Mouse (Mus musculus): Measurements from ENCODE around the gene Slc17a7. TPM values are rescaled to one million over a fixed set of nuclear protein-coding genes. Genes with fewer than 3 reads are reported as not detected.

The Slc17a7 gene
- polyA plus RNA-seq, 1 experiment = 34.1 TPM

DNA sequence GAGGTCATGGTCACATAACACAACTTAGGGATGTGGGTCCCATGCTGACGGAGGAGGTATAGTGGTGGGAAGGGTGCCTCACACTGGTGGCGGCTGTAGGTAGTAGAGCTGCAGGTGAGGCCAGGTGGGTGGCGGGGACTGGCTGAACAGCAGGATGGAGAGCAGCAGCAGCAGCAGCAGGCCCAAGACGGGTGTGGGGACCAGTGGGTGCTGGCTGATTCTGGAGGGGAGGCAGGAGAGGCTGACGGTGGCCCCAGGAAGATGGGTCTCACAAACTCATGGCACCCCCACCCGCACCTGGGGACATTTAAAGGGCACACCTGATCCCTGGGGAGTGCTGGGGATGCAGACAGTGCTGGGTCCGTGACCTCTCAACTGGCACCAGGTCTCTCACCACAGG is 19.9 kb downstream of the Slc17a7 start:
- no peaks in the 10 kb centered on the region for H3K27me3 ChIP-seq (ENCODE audit: control insufficient read depth, insufficient read depth, low read length)
- no peak overlapping the region for H3K4me3 ChIP-seq (ENCODE audit: control insufficient read depth, low read depth, low read length)
- TF ChIP-seq POLR2A (IDR thresholded peaks at IDR 0.05; ENCODE audit: control insufficient read depth, low read depth, low read length) (no peak), CTCF (IDR thresholded peaks at IDR 0.05; ENCODE audit: control insufficient read depth, insufficient read depth, insufficient replicate concordance, low read depth, low read length) (no peak)
- H3K4me1 ChIP-seq (ENCODE audit: control insufficient read depth, insufficient read depth, low read length) = peaks cover 27% of the 10 kb centered on the region
- no peak overlapping the region for H3K27ac ChIP-seq (ENCODE audit: control insufficient read depth, insufficient read depth, low read depth, low read length)
- H3K36me3 ChIP-seq (ENCODE audit: control insufficient read depth, insufficient read depth, low read length) = no peaks in the 10 kb centered on the region

GRCm38 (mm10) chr7:45185921-45186320 is 22.2 kb downstream of the Slc17a7 start:
- no peaks in the 10 kb centered on the region for H3K27me3 ChIP-seq (ENCODE audit: control insufficient read depth, insufficient read depth, low read length)
- H3K36me3 ChIP-seq (ENCODE audit: control insufficient read depth, insufficient read depth, low read length) = no peaks in the 10 kb centered on the region
- H3K4me3 ChIP-seq (ENCODE audit: control insufficient read depth, low read depth, low read length) = no peak overlapping the region
- no peak overlapping the region for H3K27ac ChIP-seq (ENCODE audit: control insufficient read depth, insufficient read depth, low read depth, low read length)
- H3K4me1 ChIP-seq (ENCODE audit: control insufficient read depth, insufficient read depth, low read length) = peaks cover 23% of the 10 kb centered on the region
- no peak for TF ChIP-seq POLR2A (IDR thresholded peaks at IDR 0.05; ENCODE audit: control insufficient read depth, low read depth, low read length)
- no peak for TF ChIP-seq CTCF (IDR thresholded peaks at IDR 0.05; ENCODE audit: control insufficient read depth, insufficient read depth, insufficient replicate concordance, low read depth, low read length)

DNA sequence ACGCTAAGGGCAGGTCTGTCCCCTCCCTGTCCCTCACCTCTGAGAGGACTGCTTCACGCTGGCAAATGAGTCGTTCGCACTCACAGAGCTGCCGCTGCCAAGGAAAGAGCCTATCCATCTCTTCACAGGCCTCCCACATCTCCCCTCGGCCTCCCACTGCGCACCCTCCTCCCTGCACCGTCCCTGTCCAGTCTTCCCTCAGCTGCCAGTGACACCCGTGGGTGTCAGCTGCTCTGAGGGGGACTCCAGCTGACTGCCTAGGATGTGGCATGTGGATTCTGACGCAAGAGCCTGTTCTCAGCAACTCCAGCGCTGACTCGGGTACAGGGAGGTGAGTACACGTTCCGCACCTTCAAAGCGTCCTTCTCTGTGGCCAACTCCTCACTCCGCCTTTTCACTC is 25.9 kb downstream of the Slc17a7 start:
- Histone ChIP-seq H3K36me3 (ENCODE audit: control insufficient read depth, insufficient read depth, low read length) (peaks cover 3% of the 10 kb centered on the region), H3K27me3 (ENCODE audit: control insufficient read depth, insufficient read depth, low read length) (no peaks in the 10 kb centered on the region), H3K4me1 (ENCODE audit: control insufficient read depth, insufficient read depth, low read length) (0 out of 2 replicates have a peak, but pooled peaks cover 2% of the 10 kb centered on the region), H3K27ac (ENCODE audit: control insufficient read depth, insufficient read depth, low read depth, low read length) (no peak overlapping the region), H3K4me3 (ENCODE audit: control insufficient read depth, low read depth, low read length) (no peak overlapping the region)
- no peak for TF ChIP-seq CTCF (IDR thresholded peaks at IDR 0.05; ENCODE audit: control insufficient read depth, insufficient read depth, insufficient replicate concordance, low read depth, low read length)
- TF ChIP-seq POLR2A (IDR thresholded peaks at IDR 0.05; ENCODE audit: control insufficient read depth, low read depth, low read length) = no peak

DNA sequence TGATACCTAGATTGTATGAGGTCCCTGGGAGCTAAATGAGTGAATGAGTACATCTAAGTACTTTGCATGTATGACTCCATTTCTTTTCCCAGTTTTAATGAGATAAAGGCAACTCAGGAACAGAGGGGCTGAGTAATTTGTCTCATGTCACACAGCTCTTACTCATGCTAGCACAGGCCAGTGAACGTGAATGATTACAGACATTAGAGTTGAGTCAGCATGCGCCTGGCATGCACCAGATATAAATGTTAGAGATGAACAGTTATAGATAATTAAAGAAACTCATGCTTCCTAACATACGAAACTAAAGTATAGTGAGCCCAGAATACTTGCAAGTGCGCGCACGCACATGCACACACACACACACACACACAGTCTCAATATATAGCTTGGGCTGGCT is 26.4 kb downstream of the Slc17a7 start:
- no peak for TF ChIP-seq POLR2A (IDR thresholded peaks at IDR 0.05; ENCODE audit: control insufficient read depth, low read depth, low read length)
- TF ChIP-seq CTCF (IDR thresholded peaks at IDR 0.05; ENCODE audit: control insufficient read depth, insufficient read depth, insufficient replicate concordance, low read depth, low read length) = no peak
- H3K4me1 ChIP-seq (ENCODE audit: control insufficient read depth, insufficient read depth, low read length) = 0 out of 2 replicates have a peak, but pooled peaks cover 2% of the 10 kb centered on the region
- H3K4me3 ChIP-seq (ENCODE audit: control insufficient read depth, low read depth, low read length) = no peak overlapping the region
- H3K36me3 ChIP-seq (ENCODE audit: control insufficient read depth, insufficient read depth, low read length) = peaks cover 3% of the 10 kb centered on the region
- no peaks in the 10 kb centered on the region for H3K27me3 ChIP-seq (ENCODE audit: control insufficient read depth, insufficient read depth, low read length)
- no peak overlapping the region for H3K27ac ChIP-seq (ENCODE audit: control insufficient read depth, insufficient read depth, low read depth, low read length)

- H3K36me3 ChIP-seq (ENCODE audit: control insufficient read depth, insufficient read depth, low read length) = peaks cover 3% of the 10 kb centered on the region
- no peaks in the 10 kb centered on the region for H3K27me3 ChIP-seq (ENCODE audit: control insufficient read depth, insufficient read depth, low read length)
- H3K4me1 ChIP-seq (ENCODE audit: control insufficient read depth, insufficient read depth, low read length) = 0 out of 2 replicates have a peak, but pooled peaks cover 2% of the 10 kb centered on the region
- no peak overlapping the region for H3K27ac ChIP-seq (ENCODE audit: control insufficient read depth, insufficient read depth, low read depth, low read length)
- no peak for TF ChIP-seq CTCF (IDR thresholded peaks at IDR 0.05; ENCODE audit: control insufficient read depth, insufficient read depth, insufficient replicate concordance, low read depth, low read length)
- no peak for TF ChIP-seq POLR2A (IDR thresholded peaks at IDR 0.05; ENCODE audit: control insufficient read depth, low read depth, low read length)
- no peak overlapping the region for H3K4me3 ChIP-seq (ENCODE audit: control insufficient read depth, low read depth, low read length)
These were observed 27.4 kb downstream of the Slc17a7 start for GRCm38 (mm10) chr7:45191161-45191560.

DNA sequence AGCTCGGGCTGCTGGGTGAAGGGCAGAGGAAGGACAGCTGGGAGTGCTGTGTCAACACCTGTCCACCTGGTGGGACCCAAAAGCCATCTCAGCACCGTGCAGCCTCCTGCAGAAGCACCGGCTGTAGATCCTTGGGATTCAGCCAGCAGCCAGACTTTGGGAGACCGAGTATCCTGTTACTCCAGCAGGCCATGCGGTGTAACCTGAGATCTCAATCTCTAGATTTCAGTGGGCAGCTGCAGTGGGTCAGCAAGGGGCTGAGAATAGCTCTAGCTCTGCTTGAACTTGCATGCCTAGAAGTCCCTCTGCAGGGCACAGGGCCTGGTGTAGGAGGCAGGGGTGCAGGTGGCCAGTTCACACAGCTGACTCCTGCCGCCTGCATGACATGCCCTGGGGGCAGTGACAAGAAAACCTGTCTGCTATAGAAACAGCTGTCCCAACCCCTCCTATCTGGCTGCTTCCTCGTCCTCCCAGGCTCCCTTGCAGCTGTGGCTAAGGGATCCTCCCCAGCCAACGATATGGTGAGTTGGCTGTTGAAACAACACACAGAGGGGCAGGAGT is 28.1 kb downstream of the Slc17a7 start:
- Histone ChIP-seq H3K4me3 (ENCODE audit: control insufficient read depth, low read depth, low read length) (no peak overlapping the region), H3K36me3 (ENCODE audit: control insufficient read depth, insufficient read depth, low read length) (peaks cover 3% of the 10 kb centered on the region), H3K27me3 (ENCODE audit: control insufficient read depth, insufficient read depth, low read length) (no peaks in the 10 kb centered on the region), H3K27ac (ENCODE audit: control insufficient read depth, insufficient read depth, low read depth, low read length) (no peak overlapping the region), H3K4me1 (ENCODE audit: control insufficient read depth, insufficient read depth, low read length) (0 out of 2 replicates have a peak, but pooled peaks cover 2% of the 10 kb centered on the region)
- TF ChIP-seq CTCF (IDR thresholded peaks at IDR 0.05; ENCODE audit: control insufficient read depth, insufficient read depth, insufficient replicate concordance, low read depth, low read length) = no peak
- TF ChIP-seq POLR2A (IDR thresholded peaks at IDR 0.05; ENCODE audit: control insufficient read depth, low read depth, low read length) = no peak

DNA sequence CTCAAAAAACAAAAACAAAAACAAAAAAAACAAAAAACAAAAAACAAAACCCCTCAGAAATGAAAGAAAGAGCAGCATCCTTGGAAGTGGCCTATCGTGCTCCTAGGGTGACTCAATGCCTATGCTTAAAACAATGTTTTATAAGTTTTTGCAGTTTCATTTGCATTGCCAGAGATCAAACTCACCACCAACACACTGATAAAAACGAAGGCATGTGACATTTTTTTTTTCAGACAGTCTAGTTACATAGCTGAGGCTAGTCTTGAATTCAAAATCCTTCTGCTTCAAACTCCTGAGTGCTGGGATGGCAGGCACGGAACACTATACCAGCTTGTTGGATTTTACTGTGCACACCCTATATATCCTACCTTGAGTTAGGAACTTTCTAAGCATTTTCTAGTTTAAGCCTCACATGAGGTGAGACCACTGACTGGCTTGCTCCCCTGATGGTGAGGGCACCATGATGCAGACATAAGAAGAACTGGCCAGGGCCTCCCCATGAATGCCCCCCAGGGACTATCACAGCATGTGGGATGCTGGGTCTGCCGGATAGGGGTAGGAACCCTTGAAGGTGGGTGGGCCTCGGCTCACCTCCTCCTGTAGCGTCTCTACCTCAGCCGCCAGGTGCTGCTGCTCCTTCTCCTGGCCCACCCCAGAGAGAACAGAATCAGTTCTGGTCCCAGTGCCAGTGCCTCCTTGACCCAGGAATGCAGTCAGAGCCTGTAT is 29.0 kb downstream of the Slc17a7 start:
- Histone ChIP-seq H3K36me3 (ENCODE audit: control insufficient read depth, insufficient read depth, low read length) (peaks cover 3% of the 10 kb centered on the region), H3K27me3 (ENCODE audit: control insufficient read depth, insufficient read depth, low read length) (no peaks in the 10 kb centered on the region), H3K4me3 (ENCODE audit: control insufficient read depth, low read depth, low read length) (no peak overlapping the region), H3K27ac (ENCODE audit: control insufficient read depth, insufficient read depth, low read depth, low read length) (no peak overlapping the region), H3K4me1 (ENCODE audit: control insufficient read depth, insufficient read depth, low read length) (no peaks in the 10 kb centered on the region)
- TF ChIP-seq POLR2A (IDR thresholded peaks at IDR 0.05; ENCODE audit: control insufficient read depth, low read depth, low read length) (no peak), CTCF (IDR thresholded peaks at IDR 0.05; ENCODE audit: control insufficient read depth, insufficient read depth, insufficient replicate concordance, low read depth, low read length) (no peak)

All from testis, adult 2 months (tissue).